Mouse (Mus musculus) heart, postnatal 0 days (tissue): ENCODE measurements around the gene Morn4. TPM values are rescaled to one million over a fixed set of nuclear protein-coding genes. Genes with fewer than 3 reads are reported as not detected.

Experiments used
- ATAC-seq: fragments of 200-750 bp; cut with Nextera tagmentation; 2 replicates; pipeline ENCODE4 v1.8.0; 2017; ENCODE audit warnings: low read depth, moderate number of reproducible peaks, moderate library complexity; ENCODE audit not compliant: insufficient read depth
- DNase-seq: peaks from one replicate; pipeline ENCODE4 v3.0.0-alpha.2; 2016; ENCODE audit warnings: low spot score
- H3K27ac ChIP-seq: fragments of 300-500 bp; sonication (generic); 2 replicates; pipeline ENCODE4 v1.5.1; 2014; ENCODE audit warnings: low read depth, mild to moderate bottlenecking
- H3K27me3 ChIP-seq: fragments of 300-500 bp; sonication (generic); 2 replicates; pipeline ENCODE4 v1.6.1; 2014; ENCODE audit warnings: low read length, mixed read lengths; ENCODE audit not compliant: control insufficient read depth, insufficient read depth
- H3K36me3 ChIP-seq: fragments of 300-500 bp; sonication (generic); replicated peaks from 2 replicates; pipeline ENCODE4 v1.6.1; 2014; ENCODE audit warnings: low read length, mixed read lengths; ENCODE audit not compliant: control insufficient read depth, insufficient read depth
- H3K4me1 ChIP-seq: fragments of 300-500 bp; sonication (generic); 2 replicates; pipeline ENCODE4 v1.6.1; 2014; ENCODE audit warnings: antibody characterized with exemption; ENCODE audit not compliant: control insufficient read depth, insufficient read depth
- H3K4me2 ChIP-seq: fragments of 300-500 bp; sonication (generic); 2 replicates; pipeline ENCODE4 v1.6.1; 2014; ENCODE audit warnings: low read depth, mild to moderate bottlenecking, low read length, moderate library complexity
- H3K4me3 ChIP-seq: fragments of 300-500 bp; sonication (generic); 2 replicates; pipeline ENCODE4 v1.5.1; 2014; ENCODE audit warnings: low read depth, low read length
- H3K9ac ChIP-seq: fragments of 300-500 bp; sonication (generic); replicated peaks from 2 replicates; pipeline ENCODE4 v1.6.1; 2014; ENCODE audit warnings: low read depth, low read length, mixed read lengths
- H3K9me3 ChIP-seq: fragments of 300-500 bp; sonication (generic); replicated peaks from 2 replicates; pipeline ENCODE4 v1.6.1; 2016; ENCODE audit warnings: low read length; ENCODE audit not compliant: control insufficient read depth
- CTCF ChIP-seq: IDR thresholded peaks from 2 replicates; pipeline ENCODE4 v1.5.1; 2016; ENCODE audit warnings: antibody characterized with exemption, control low read depth, low read depth
- EP300 ChIP-seq: IDR thresholded peaks from 2 replicates; pipeline ENCODE4 v1.6.1; 2016; ENCODE audit warnings: antibody characterized with exemption, low read depth
- WGBS: fragments of 180-500 bp; shearing (Covaris S2); extraction: QIAGEN DNeasy Blood & Tissue Kit; methylation state at CpG from one replicate; pipeline ENCODE4 v1.1.7; 2014; 5-methylcytosine and 5-hydroxymethylcytosine counted together
- polyA plus RNA-seq: library from polyadenylated mRNA; unstranded; fragments of >200 nt; fragmentation: Nextera tagmentation; extraction: Ambion mirVana; gene quantifications from 2 replicates; pipeline ENCODE4 v1.2.1, GENCODE M21; 2015
- total RNA-seq: library from RNA; depleted of rRNA; stranded (reverse); fragments of >200 nt; gene quantifications from 2 replicates; pipeline ENCODE4 v1.2.3, GENCODE M21; 2014; ENCODE audit warnings: low replicate concordance

The Morn4 gene
- total and polyA plus RNA-seq, 2 experiments from 2014 or later: 2.3 to 5.7 TPM

DNA sequence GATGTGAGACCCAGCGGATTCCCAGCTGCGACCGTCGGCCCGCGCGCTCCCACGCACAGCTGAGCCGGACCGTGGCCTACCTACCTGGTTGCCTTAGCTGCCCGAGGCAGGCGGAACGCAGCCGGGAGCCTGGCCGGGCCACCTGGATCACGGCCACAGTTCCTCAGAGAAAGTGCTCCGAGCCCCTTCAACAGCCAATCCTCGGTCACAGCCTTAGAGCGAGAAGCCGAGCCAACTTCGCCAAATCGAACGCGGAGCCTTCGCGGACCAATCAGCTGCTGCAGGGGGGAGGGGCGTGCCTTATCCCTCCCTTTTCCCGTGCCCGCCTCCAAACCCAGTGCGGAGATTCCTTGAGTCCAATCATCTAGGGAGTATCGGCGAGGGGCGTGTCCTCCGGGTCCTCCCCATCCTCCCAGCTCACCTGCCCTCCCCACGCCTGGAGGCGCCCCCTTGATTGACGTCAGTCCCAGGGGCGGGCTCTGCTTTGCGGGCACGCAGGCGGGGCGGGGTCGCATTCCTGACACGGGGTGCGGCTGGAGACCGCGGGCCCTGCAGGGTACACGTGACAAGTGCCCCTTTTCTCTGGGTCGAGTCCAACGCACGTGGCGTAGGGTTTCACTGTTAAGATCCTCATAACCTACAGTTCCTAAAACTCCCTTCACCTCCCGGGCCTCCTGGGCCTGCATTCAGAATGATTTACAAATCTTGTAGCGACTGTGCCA is 42.8 kb upstream of the Morn4 start, which contains the start of gene Avpi1:
Gene Avpi1, minus strand, starts transcription at position 273 of the 722 bp plus-strand sequence.
- Histone ChIP-seq H3K9ac (peak within 1 kb of the TSS; percentile 68), H3K27me3 (no peaks in the 10 kb centered on the region), H3K9me3 (no peaks in the 10 kb centered on the region), H3K4me3 (peak within 1 kb of the TSS; percentile 62), H3K27ac (peak within 1 kb of the TSS; percentile 87), H3K4me2 (peak within 1 kb of the TSS; percentile 90), H3K36me3 (peaks cover 9% of the 10 kb centered on the region; the same call in 1 of the 2 replicates), H3K4me1 (peaks cover 9% of the 10 kb centered on the region; the same call in 1 of the 2 replicates)
- under 1% methylated on average over 54 of the region's 54 CpGs for whole genome bisulfite sequencing
- ATAC-seq (peak; percentile 98), DNase-seq (peak; percentile 99)
- TF ChIP-seq CTCF (no peak), EP300 (peak; percentile 58; the same call in 1 of the 2 replicates)

GRCm38 (mm10) chr19:42128052-42128740 is 42.0 kb upstream of the Morn4 start:
- no peak for ATAC-seq

GRCm38 (mm10) chr19:42127024-42127423 is 40.9 kb upstream of the Morn4 start:
- TF ChIP-seq CTCF: no peak
- TF ChIP-seq EP300: no peak
- ATAC-seq: no peak
- Histone ChIP-seq H3K4me2 (no peak overlapping the region), H3K4me3 (no peak overlapping the region), H3K9me3 (no peaks in the 10 kb centered on the region), H3K36me3 (peaks cover 23% of the 10 kb centered on the region), H3K27ac (no peak overlapping the region), H3K27me3 (no peaks in the 10 kb centered on the region), H3K4me1 (peaks cover 9% of the 10 kb centered on the region; the same call in 1 of the 2 replicates), H3K9ac (no peak overlapping the region)
- no peak for DNase-seq
- 79% methylated on average over 5 of the region's 5 CpGs for WGBS

More at GRCm38 (mm10) chr19:42128052-42128740, 42.0 kb upstream of the Morn4 start:
- H3K4me2 ChIP-seq: peak overlapping the region; percentile 90
- H3K9ac ChIP-seq: peak overlapping the region; percentile 68
- H3K4me1 ChIP-seq: peaks cover 9% of the 10 kb centered on the region; the same call in 1 of the 2 replicates
- 6% methylated on average over 23 of the region's 23 CpGs for WGBS
- H3K27ac ChIP-seq: peak overlapping the region; percentile 87
- no peaks in the 10 kb centered on the region for H3K9me3 ChIP-seq
- peak overlapping the region; percentile 62 for H3K4me3 ChIP-seq
- no peak for TF ChIP-seq CTCF
- TF ChIP-seq EP300: no peak
- no peaks in the 10 kb centered on the region for H3K27me3 ChIP-seq
- H3K36me3 ChIP-seq: peaks cover 17% of the 10 kb centered on the region
- no peak for DNase-seq

GRCm38 (mm10) chr19:42126219-42126605 is 40.1 kb upstream of the Morn4 start:
- no peak overlapping the region for H3K27ac ChIP-seq
- no peaks in the 10 kb centered on the region for H3K9me3 ChIP-seq
- H3K9ac ChIP-seq: no peak overlapping the region
- TF ChIP-seq EP300: no peak
- TF ChIP-seq CTCF: no peak
- WGBS: 78% methylated on average over 6 of the region's 6 CpGs
- H3K27me3 ChIP-seq: no peaks in the 10 kb centered on the region
- no peak overlapping the region for H3K4me2 ChIP-seq
- H3K4me3 ChIP-seq: no peak overlapping the region
- ATAC-seq (no peak), DNase-seq (no peak)
- peaks cover 30% of the 10 kb centered on the region for H3K36me3 ChIP-seq
- H3K4me1 ChIP-seq: peaks cover 9% of the 10 kb centered on the region; the same call in 1 of the 2 replicates

GRCm38 (mm10) chr19:42125501-42126218 is 39.5 kb upstream of the Morn4 start:
- 60% methylated on average over 11 of the region's 11 CpGs for whole genome bisulfite sequencing
- Histone ChIP-seq H3K4me2 (no peak overlapping the region), H3K4me3 (no peak overlapping the region), H3K4me1 (peaks cover 9% of the 10 kb centered on the region; the same call in 1 of the 2 replicates), H3K27me3 (no peaks in the 10 kb centered on the region), H3K9ac (no peak overlapping the region), H3K36me3 (peaks cover 35% of the 10 kb centered on the region), H3K27ac (no peak overlapping the region), H3K9me3 (no peaks in the 10 kb centered on the region)
- DNase-seq: no peak
- TF ChIP-seq EP300: no peak
- no peak for TF ChIP-seq CTCF
- ATAC-seq: no peak
